Mouse (Mus musculus): ENCODE measurements around the gene Ctrb1. TPM values are rescaled to one million over a fixed set of nuclear protein-coding genes. Genes with fewer than 3 reads are reported as not detected.

The Ctrb1 gene
- polyA plus RNA-seq, 1 experiment from 2014 or later, result not detected

DNA sequence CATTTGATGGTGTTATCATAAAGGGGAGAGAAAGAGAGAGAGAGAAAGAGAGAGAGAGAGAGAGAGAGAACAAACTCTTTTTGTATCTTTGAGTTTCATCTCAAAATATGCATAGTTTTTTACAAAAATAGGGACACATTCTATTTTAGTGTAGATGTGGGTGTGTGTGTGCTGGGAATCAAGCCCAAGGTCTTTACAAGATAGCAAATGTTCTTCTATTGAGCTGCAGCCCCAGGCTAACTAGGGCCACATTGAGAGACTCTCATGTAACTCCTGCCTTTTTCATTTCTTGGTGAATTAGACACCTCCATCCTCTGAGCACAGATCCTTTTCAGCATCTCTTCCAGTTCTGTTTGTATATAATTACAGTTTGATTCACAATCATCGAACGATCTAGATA lies 49.7 kb downstream of the Ctrb1 start:
- Histone ChIP-seq H3K9me3 (no peaks in the 10 kb centered on the region), H3K27me3 (no peaks in the 10 kb centered on the region), H3K4me2 (replicated peaks) (no peak overlapping the region), H3K27ac (replicated peaks) (no peak overlapping the region), H3K9ac (replicated peaks) (no peak overlapping the region), H3K36me3 (no peaks in the 10 kb centered on the region), H3K4me1 (peaks cover 11% of the 10 kb centered on the region), H3K4me3 (no peak overlapping the region)
- ATAC-seq (replicated peaks), result no peak
- WGBS, result 87% methylated on average over 2 of the region's 2 CpGs

DNA sequence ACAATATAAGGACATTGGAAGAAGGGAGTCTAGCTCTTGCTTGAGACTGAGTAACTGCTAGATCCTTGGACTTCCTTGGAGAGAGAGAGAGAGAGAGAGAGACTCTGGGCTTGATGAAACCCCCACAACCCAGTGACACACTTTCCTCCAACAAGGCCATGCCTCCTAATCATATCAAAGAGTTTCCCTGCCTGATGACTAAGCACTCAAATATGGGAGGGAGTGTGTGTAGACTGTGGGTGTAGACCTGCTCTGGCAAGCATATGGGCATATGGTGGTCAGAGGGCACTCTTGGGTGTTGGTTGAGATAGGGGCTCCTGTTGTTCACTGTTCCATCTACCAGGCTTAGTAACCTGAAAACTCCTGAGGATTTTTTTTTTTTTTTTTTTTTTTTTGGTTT lies 52.7 kb downstream of the Ctrb1 start:
- Histone ChIP-seq H3K27ac (replicated peaks) (no peak overlapping the region), H3K9ac (replicated peaks) (no peak overlapping the region), H3K4me3 (no peak overlapping the region), H3K9me3 (no peaks in the 10 kb centered on the region), H3K4me2 (replicated peaks) (no peak overlapping the region), H3K4me1 (peaks cover 6% of the 10 kb centered on the region), H3K36me3 (no peaks in the 10 kb centered on the region), H3K27me3 (no peaks in the 10 kb centered on the region)
- ATAC-seq (replicated peaks), result no peak

Small RNA genes lying within 50 kb of the gene (microRNA-seq; reads per million reads assigned to microRNA genes)
- gene Mir7076, result not detected

Other genes starting within 250 kb of the Ctrb1 start
- 8.6 and 9.1 TPM in 2 replicates for gene Wdr59, start 168.9 kb downstream of the Ctrb1 start, polyA plus RNA-seq (2015; fragmentation: Nextera tagmentation; extraction: Ambion mirVana)
- 99.8 and 102 TPM in 2 replicates for gene Znrf1, start 154.9 kb downstream of the Ctrb1 start, polyA plus RNA-seq (2015; fragmentation: Nextera tagmentation; extraction: Ambion mirVana)
- gene Ldhd, start 60.6 kb downstream of the Ctrb1 start, polyA plus RNA-seq (2015; fragmentation: Nextera tagmentation; extraction: Ambion mirVana), result 0.54 and 0.60 TPM in 2 replicates
- 32.3 and 34.4 TPM in 2 replicates for gene Zfp1, start 47.6 kb downstream of the Ctrb1 start, polyA plus RNA-seq (2015; fragmentation: Nextera tagmentation; extraction: Ambion mirVana)
- 51.8 and 55.1 TPM in 2 replicates for gene Bcar1, start 52.8 kb upstream of the Ctrb1 start, polyA plus RNA-seq (2015; fragmentation: Nextera tagmentation; extraction: Ambion mirVana)
- 173 and 181 TPM in 2 replicates for gene Cfdp1, start 163.3 kb upstream of the Ctrb1 start, polyA plus RNA-seq (2015; fragmentation: Nextera tagmentation; extraction: Ambion mirVana)
- 4.2 and 4.3 TPM in 2 replicates for gene Tmem170, start 185.7 kb upstream of the Ctrb1 start, polyA plus RNA-seq (2015; fragmentation: Nextera tagmentation; extraction: Ambion mirVana)
- 2.7 and 2.8 TPM in 2 replicates for gene Chst5, start 219.4 kb upstream of the Ctrb1 start, polyA plus RNA-seq (2015; fragmentation: Nextera tagmentation; extraction: Ambion mirVana)
- 14.6 and 16.6 TPM in 2 replicates for gene Tmem231, start 242.9 kb upstream of the Ctrb1 start, polyA plus RNA-seq (2015; fragmentation: Nextera tagmentation; extraction: Ambion mirVana)
- 483 and 504 TPM in 2 replicates for gene Gabarapl2, start 249.7 kb upstream of the Ctrb1 start, polyA plus RNA-seq (2015; fragmentation: Nextera tagmentation; extraction: Ambion mirVana)

Data from forebrain, embryonic 15.5 days (tissue).